Mouse (Mus musculus) myocyte (in vitro differentiated cells): ENCODE results near the gene Tmem56. TPM values are rescaled to one million over a fixed set of nuclear protein-coding genes. Genes with fewer than 3 reads are reported as not detected.

Experiments
- H3K27me3 ChIP-seq: one replicate; pipeline ENCODE4 v1.6.1; 2011; ENCODE audit not compliant: control insufficient read depth, insufficient read depth, insufficient read length
- H3K36me3 ChIP-seq: one replicate; pipeline ENCODE4 v1.6.1; 2011; ENCODE audit not compliant: control insufficient read depth, insufficient read depth
- H3K4me2 ChIP-seq: one replicate; pipeline ENCODE4 v1.6.1; 2011; ENCODE audit warnings: low read depth, control low read depth
- H3K4me3 ChIP-seq: one replicate; pipeline ENCODE4 v1.5.1; 2011; ENCODE audit warnings: mild to moderate bottlenecking, control low read depth, moderate library complexity
- H3K79me2 ChIP-seq: one replicate; pipeline ENCODE4 v1.6.1; 2011; ENCODE audit not compliant: control insufficient read depth, insufficient read depth
- H3ac ChIP-seq: one replicate; pipeline ENCODE4 v1.6.1; 2011; ENCODE audit not compliant: control insufficient read depth, insufficient read length
- CEBPB ChIP-seq: IDR thresholded peaks from 2 replicates; pipeline ENCODE4 v1.6.1; 2011; ENCODE audit warnings: mild to moderate bottlenecking, moderate library complexity; ENCODE audit not compliant: poor library complexity, insufficient read depth, severe bottlenecking
- E2F4 ChIP-seq: IDR thresholded peaks from one replicate; pipeline ENCODE4 v1.6.1; 2011; ENCODE audit warnings: mild to moderate bottlenecking, control low read depth, moderate library complexity; ENCODE audit not compliant: insufficient read depth
- MAX ChIP-seq: IDR thresholded peaks from one replicate; pipeline ENCODE4 v1.6.1; 2011; ENCODE audit warnings: low read depth, mild to moderate bottlenecking, control low read depth
- MYOD1 ChIP-seq, 3 experiments: IDR thresholded peaks; one replicate each; pipeline ENCODE4 v1.6.1; 2011; ENCODE audit warnings: control low read depth in 2 of 3, low read depth in 2 of 3, mild to moderate bottlenecking in 2 of 3, moderate library complexity in 1 of 3; ENCODE audit not compliant: insufficient read length in 2 of 3, control insufficient read depth in 1 of 3
- MYOG ChIP-seq, 3 experiments: IDR thresholded peaks; one replicate each; pipeline ENCODE4 v1.6.1; 2011; ENCODE audit warnings: control low read depth in 2 of 3, low read depth in 2 of 3, mild to moderate bottlenecking in 2 of 3; ENCODE audit not compliant: insufficient read length in 2 of 3, control insufficient read depth in 1 of 3, insufficient read depth in 1 of 3
- POLR2A ChIP-seq: IDR thresholded peaks from one replicate; pipeline ENCODE4 v1.6.1; 2011; ENCODE audit warnings: low read depth, mild to moderate bottlenecking, control low read depth, moderate library complexity; ENCODE audit not compliant: insufficient read length
- POLR2AphosphoS2 ChIP-seq: IDR thresholded peaks from one replicate; pipeline ENCODE4 v1.6.1; 2011; ENCODE audit warnings: low read depth, control low read depth; ENCODE audit not compliant: insufficient read length
- REST ChIP-seq: IDR thresholded peaks from one replicate; pipeline ENCODE4 v1.6.1; 2011; ENCODE audit warnings: mild to moderate bottlenecking, control low read depth, moderate library complexity; ENCODE audit not compliant: insufficient read depth, insufficient read length
- SRF ChIP-seq: IDR thresholded peaks from one replicate; pipeline ENCODE4 v1.6.1; 2011; ENCODE audit warnings: low read depth; ENCODE audit not compliant: control insufficient read depth, insufficient read length
- TCF12 ChIP-seq: IDR thresholded peaks from one replicate; pipeline ENCODE4 v1.6.1; 2011; ENCODE audit warnings: mild to moderate bottlenecking, control low read depth; ENCODE audit not compliant: poor library complexity, insufficient read depth, severe bottlenecking
- TCF3 ChIP-seq: IDR thresholded peaks from one replicate; pipeline ENCODE4 v1.6.1; 2011; ENCODE audit warnings: low read depth, control low read depth; ENCODE audit not compliant: insufficient read length
- USF1 ChIP-seq: IDR thresholded peaks from one replicate; pipeline ENCODE4 v1.6.1; 2011; ENCODE audit warnings: low read depth, mild to moderate bottlenecking, control low read depth, moderate library complexity
- polyA plus RNA-seq: library from polyadenylated mRNA; unstranded; fragments of >200 nt; fragmentation: generic; extraction: Trizol; gene quantifications from one replicate; pipeline ENCODE4 v1.2.1, GENCODE M21; 2012; ENCODE audit warnings: missing spikeins

Tmem56 gene
- polyA plus RNA-seq, 1 experiment: 0.13 TPM

GRCm38 (mm10) chr3:121262521-121263204 lies 20.2 kb downstream of the Tmem56 start:
- Histone ChIP-seq H3K79me2 (no peaks in the 10 kb centered on the region), H3K27me3 (peaks cover 32% of the 10 kb centered on the region), H3K4me2 (peak overlapping the region; percentile 80), H3ac (peak overlapping the region; percentile 25), H3K4me3 (no peak overlapping the region), H3K36me3 (no peaks in the 10 kb centered on the region)
- TF ChIP-seq TCF3 (no peak), USF1 (no peak)

GRCm38 (mm10) chr3:121261939-121262520 lies 20.9 kb downstream of the Tmem56 start:
- H3ac ChIP-seq: peak overlapping the region; percentile 25
- H3K36me3 ChIP-seq: no peaks in the 10 kb centered on the region
- H3K4me2 ChIP-seq: peak overlapping the region; percentile 80
- no peak overlapping the region for H3K4me3 ChIP-seq
- H3K27me3 ChIP-seq: peaks cover 32% of the 10 kb centered on the region
- no peaks in the 10 kb centered on the region for H3K79me2 ChIP-seq
- TF ChIP-seq TCF3 (no peak), TCF12 (no peak), CEBPB (no peak), MYOD1 (IDR thresholded peaks at IDR 0.05; ENCODE audit: control insufficient read depth in 1 of 3, insufficient read length in 2 of 3, low read depth in 2 of 3) (no peak), USF1 (no peak), POLR2A (no peak), REST (no peak), POLR2AphosphoS2 (no peak), SRF (no peak), E2F4 (no peak), MAX (no peak), MYOG (IDR thresholded peaks at IDR 0.05; ENCODE audit: control insufficient read depth in 1 of 3, insufficient read depth in 1 of 3, insufficient read length in 2 of 3, low read depth in 2 of 3) (no peak)

GRCm38 (mm10) chr3:121261251-121261650 lies 21.6 kb downstream of the Tmem56 start:
- H3K79me2 ChIP-seq: no peaks in the 10 kb centered on the region
- no peak overlapping the region for H3K4me3 ChIP-seq
- TF ChIP-seq TCF12: no peak
- TF ChIP-seq USF1: no peak
- TF ChIP-seq MYOD1 (IDR thresholded peaks at IDR 0.05; ENCODE audit: control insufficient read depth in 1 of 3, insufficient read length in 2 of 3, low read depth in 2 of 3): no peak
- TF ChIP-seq POLR2AphosphoS2: no peak
- TF ChIP-seq REST: peak; percentile 46
- no peak for TF ChIP-seq POLR2A
- peaks cover 32% of the 10 kb centered on the region for H3K27me3 ChIP-seq
- no peak overlapping the region for H3ac ChIP-seq
- H3K36me3 ChIP-seq: no peaks in the 10 kb centered on the region
- H3K4me2 ChIP-seq: no peak overlapping the region

- H3K4me3 ChIP-seq: no peak overlapping the region
- H3ac ChIP-seq: no peak overlapping the region
- TF ChIP-seq E2F4 (no peak), MYOD1 (IDR thresholded peaks at IDR 0.05; ENCODE audit: control insufficient read depth in 1 of 3, insufficient read length in 2 of 3, low read depth in 2 of 3) (no peak), MYOG (IDR thresholded peaks at IDR 0.05; ENCODE audit: control insufficient read depth in 1 of 3, insufficient read depth in 1 of 3, insufficient read length in 2 of 3, low read depth in 2 of 3) (no peak), SRF (no peak)
- no peaks in the 10 kb centered on the region for H3K36me3 ChIP-seq
- no peak overlapping the region for H3K4me2 ChIP-seq
- peaks cover 32% of the 10 kb centered on the region for H3K27me3 ChIP-seq
- H3K79me2 ChIP-seq: no peaks in the 10 kb centered on the region
These were observed 22.1 kb downstream of the Tmem56 start for GRCm38 (mm10) chr3:121260831-121261230.

GRCm38 (mm10) chr3:121260041-121260440 lies 22.9 kb downstream of the Tmem56 start:
- no peak for TF ChIP-seq TCF12
- TF ChIP-seq POLR2AphosphoS2: no peak
- no peak for TF ChIP-seq CEBPB
- no peak for TF ChIP-seq TCF3
- TF ChIP-seq POLR2A: no peak
- no peak for TF ChIP-seq USF1
- no peak for TF ChIP-seq REST
- TF ChIP-seq MYOD1 (IDR thresholded peaks at IDR 0.05; ENCODE audit: control insufficient read depth in 1 of 3, insufficient read length in 2 of 3, low read depth in 2 of 3): no peak
- TF ChIP-seq MAX: no peak
- no peak for TF ChIP-seq E2F4
- TF ChIP-seq SRF: no peak
- no peak for TF ChIP-seq MYOG (IDR thresholded peaks at IDR 0.05; ENCODE audit: control insufficient read depth in 1 of 3, insufficient read depth in 1 of 3, insufficient read length in 2 of 3, low read depth in 2 of 3)
- Histone ChIP-seq H3K79me2 (no peaks in the 10 kb centered on the region), H3K4me2 (no peak overlapping the region), H3K4me3 (no peak overlapping the region), H3ac (no peak overlapping the region), H3K27me3 (peaks cover 32% of the 10 kb centered on the region), H3K36me3 (no peaks in the 10 kb centered on the region)
